Mouse (Mus musculus): ENCODE data around the gene Tex35. TPM values are rescaled to one million over a fixed set of nuclear protein-coding genes. Genes with fewer than 3 reads are reported as not detected.

The Tex35 gene
- polyA plus RNA-seq, 1 experiment, result not detected

Other genes with a start within 250 kb of the Tex35 start
- 3.0 and 4.4 TPM in 2 replicates for gene Ralgps2, start 169.1 kb downstream of the Tex35 start, polyA plus RNA-seq (2012; ENCODE audit: insufficient read depth, insufficient read length, missing spikeins)